Mouse (Mus musculus) heart, postnatal 0 days (tissue): ENCODE data around the gene Madcam1.

ENCODE experiments used
- CTCF ChIP-seq: IDR thresholded peaks from 2 replicates; pipeline ENCODE4 v1.5.1; 2016; ENCODE audit warnings: antibody characterized with exemption, control low read depth, low read depth
- EP300 ChIP-seq: IDR thresholded peaks from 2 replicates; pipeline ENCODE4 v1.6.1; 2016; ENCODE audit warnings: antibody characterized with exemption, low read depth

DNA sequence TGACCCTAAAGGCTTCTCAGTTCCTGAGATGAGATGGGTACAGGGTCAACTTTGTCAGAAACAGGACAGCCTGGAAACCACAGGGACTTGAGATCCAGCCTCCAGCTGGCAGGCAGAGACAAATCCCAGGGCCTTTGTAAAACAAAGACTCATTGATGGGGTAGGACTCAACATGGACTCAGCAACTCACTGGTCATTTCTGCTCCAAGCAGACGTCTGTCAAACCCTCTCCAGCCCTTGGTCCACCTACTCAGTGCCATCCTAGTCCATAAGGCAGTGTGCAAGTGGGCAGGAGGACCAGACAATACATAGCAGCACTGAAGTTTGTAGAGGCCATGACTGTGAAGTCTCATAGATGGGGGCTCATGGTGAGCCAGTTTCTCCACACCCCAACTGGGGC lies 48.8 kb downstream of the Madcam1 start:
- TF ChIP-seq CTCF = no peak
- TF ChIP-seq EP300 = no peak
